Mouse (Mus musculus): ENCODE data around the gene Vmn1r116. TPM values are rescaled to one million over a fixed set of nuclear protein-coding genes. Genes with fewer than 3 reads are reported as not detected.

The Vmn1r116 gene
- not detected for polyA plus RNA-seq (2015; fragmentation: Illumina TruSeq; extraction: RNeasy Lipid Tissue Mini Kit (QIAGEN cat#74804); ENCODE audit: low read depth, low replicate concordance)

GRCm38 (mm10) chr7:20871956-20872355, at the start of gene Vmn1r116:
Vmn1r116 (plus strand) TSS chr7:20872256.

GRCm38 (mm10) chr7:20844885-20845284, 27.2 kb upstream of the Vmn1r116 start, which contains the start of gene Vmn1r115:
Vmn1r115 (minus strand) TSS chr7:20844985.

GRCm38 (mm10) chr7:20884021-20884420, 12.0 kb downstream of the Vmn1r116 start, which contains the start of gene Vmn1r117:
Vmn1r117 (minus strand) TSS chr7:20884121.

GRCm38 (mm10) chr7:20912247-20912646, 40.2 kb downstream of the Vmn1r116 start, which contains the start of gene Vmn1r118:
Vmn1r118 (minus strand) TSS chr7:20912347.

Other genes starting within 250 kb of the Vmn1r116 start
- not detected for gene Vmn1r107, start 203.3 kb upstream of the Vmn1r116 start, polyA plus RNA-seq (2015; fragmentation: Illumina TruSeq; extraction: RNeasy Lipid Tissue Mini Kit (QIAGEN cat#74804); ENCODE audit: low read depth, low replicate concordance)
- gene Vmn1r111, start 169.0 kb upstream of the Vmn1r116 start, polyA plus RNA-seq (2015; fragmentation: Illumina TruSeq; extraction: RNeasy Lipid Tissue Mini Kit (QIAGEN cat#74804); ENCODE audit: low read depth, low replicate concordance), result not detected
- gene Gm10668, start 141.6 kb upstream of the Vmn1r116 start, polyA plus RNA-seq (2015; fragmentation: Illumina TruSeq; extraction: RNeasy Lipid Tissue Mini Kit (QIAGEN cat#74804); ENCODE audit: low read depth, low replicate concordance), result not detected
- gene Vmn1r112, start 101.1 kb upstream of the Vmn1r116 start, polyA plus RNA-seq (2015; fragmentation: Illumina TruSeq; extraction: RNeasy Lipid Tissue Mini Kit (QIAGEN cat#74804); ENCODE audit: low read depth, low replicate concordance), result not detected
- gene Vmn1r113, start 85.0 kb upstream of the Vmn1r116 start, polyA plus RNA-seq (2015; fragmentation: Illumina TruSeq; extraction: RNeasy Lipid Tissue Mini Kit (QIAGEN cat#74804); ENCODE audit: low read depth, low replicate concordance), result not detected
- gene Vmn1r114, start 60.1 kb upstream of the Vmn1r116 start, polyA plus RNA-seq (2015; fragmentation: Illumina TruSeq; extraction: RNeasy Lipid Tissue Mini Kit (QIAGEN cat#74804); ENCODE audit: low read depth, low replicate concordance), result not detected
- not detected for gene Vmn1r115, start 27.3 kb upstream of the Vmn1r116 start, polyA plus RNA-seq (2015; fragmentation: Illumina TruSeq; extraction: RNeasy Lipid Tissue Mini Kit (QIAGEN cat#74804); ENCODE audit: low read depth, low replicate concordance)
- not detected for gene Vmn1r117, start 11.9 kb downstream of the Vmn1r116 start, polyA plus RNA-seq (2015; fragmentation: Illumina TruSeq; extraction: RNeasy Lipid Tissue Mini Kit (QIAGEN cat#74804); ENCODE audit: low read depth, low replicate concordance)
- not detected for gene Vmn1r118, start 40.1 kb downstream of the Vmn1r116 start, polyA plus RNA-seq (2015; fragmentation: Illumina TruSeq; extraction: RNeasy Lipid Tissue Mini Kit (QIAGEN cat#74804); ENCODE audit: low read depth, low replicate concordance)
- gene Vmn1r119, start 140.2 kb downstream of the Vmn1r116 start, polyA plus RNA-seq (2015; fragmentation: Illumina TruSeq; extraction: RNeasy Lipid Tissue Mini Kit (QIAGEN cat#74804); ENCODE audit: low read depth, low replicate concordance), result not detected
- gene Vmn1r120, start 181.5 kb downstream of the Vmn1r116 start, polyA plus RNA-seq (2015; fragmentation: Illumina TruSeq; extraction: RNeasy Lipid Tissue Mini Kit (QIAGEN cat#74804); ENCODE audit: low read depth, low replicate concordance), result not detected
- not detected for gene Vmn1r121, start 226.3 kb downstream of the Vmn1r116 start, polyA plus RNA-seq (2015; fragmentation: Illumina TruSeq; extraction: RNeasy Lipid Tissue Mini Kit (QIAGEN cat#74804); ENCODE audit: low read depth, low replicate concordance)